11 mouse cellular contexts compared by ENCODE assay signal in the genomic region with DNA sequence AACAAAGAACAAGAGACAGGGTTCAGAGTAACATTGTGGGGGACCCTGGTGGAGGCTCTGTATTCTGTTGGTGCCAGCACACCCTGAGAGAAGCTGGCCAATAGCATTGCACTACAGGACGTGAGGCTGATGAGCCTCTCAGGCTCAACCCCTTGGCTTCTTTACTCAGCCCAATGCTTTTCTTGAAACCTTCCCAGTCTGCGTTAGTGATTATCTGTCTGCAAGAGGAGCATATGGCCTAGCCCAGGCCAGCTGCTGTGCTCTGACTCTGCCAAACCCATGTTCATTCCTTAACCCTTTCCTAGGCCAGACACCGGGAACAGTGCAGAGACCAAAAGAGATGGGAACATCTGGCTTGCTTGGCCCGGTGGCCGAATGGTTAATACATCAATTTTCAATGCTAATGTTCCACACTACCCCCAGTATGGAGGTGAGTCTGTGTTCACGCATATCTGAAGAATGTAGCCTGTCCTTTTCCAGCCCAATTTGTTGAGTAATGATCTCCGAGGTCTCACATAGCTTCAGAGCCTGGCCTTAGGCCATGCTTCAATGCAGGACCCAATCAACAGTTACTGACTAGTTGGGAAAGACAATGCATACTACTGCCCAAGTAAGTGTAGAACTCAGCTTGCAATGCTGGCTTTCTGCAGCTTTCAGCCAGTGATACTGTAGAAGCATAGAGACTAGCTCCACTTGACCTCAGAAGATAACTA.
DNase-seq lines count a peak whose midpoint lies in the region; ATAC-seq lines count a peak whose summit lies in the region.
"Had no signal": no experiment of that assay in that cellular context is flagged by ENCODE, and none has a peak within 500 bp of the region (broad histone marks: within the 10 kb centered on the region; RNA-seq: fewer than 3 reads in every experiment).

No protein-coding gene starts in this region.

- H3K9me3 ChIP-seq in lung, embryonic 15.5 days: no peaks in the 10 kb centered on the region
- H3K9me3 ChIP-seq: liver, embryonic 13.5 days had no signal

- WGBS in lung, embryonic 15.5 days: 51% methylated on average over 7 of the region's 7 CpGs

- no peak overlapping the region for H3K4me3 ChIP-seq in lung, embryonic 15.5 days
- H3K4me3 ChIP-seq: erythroblast, embryonic 14.5 days; liver, embryonic 13.5 days had no signal

- peak; percentile 23 to 38 for DNase-seq in cerebellum, postnatal 36 days
- DNase-seq in lung, postnatal 36 days: no peak
- peak; percentile 31 for DNase-seq in layer of hippocampus, adult 11-12 months (ENCODE audit: low spot score)
- peak; percentile 54 for DNase-seq in retina, embryonic 14.5 days (ENCODE audit: low spot score)
- no peak for DNase-seq in frontal cortex, adult 2 months (ENCODE audit: extremely low spot score in 1 of 2, low spot score in 1 of 2)
- no peak for DNase-seq in natural killer cell, adult 2 months (ENCODE audit: low spot score in 2 of 2)
- DNase-seq: liver, embryonic 13.5 days had no signal

- no peaks in the 10 kb centered on the region for H3K27me3 ChIP-seq in lung, embryonic 15.5 days
- H3K27me3 ChIP-seq: liver, embryonic 13.5 days had no signal

- no peaks in the 10 kb centered on the region for H3K36me3 ChIP-seq in lung, embryonic 15.5 days
- H3K36me3 ChIP-seq: liver, embryonic 13.5 days had no signal

- H3K4me2 ChIP-seq in lung, embryonic 15.5 days: no peak overlapping the region
- H3K4me2 ChIP-seq: liver, embryonic 13.5 days had no signal

- no peak for ATAC-seq in cerebellum, adult (ENCODE audit: insufficient number of reproducible peaks, low FRiP score, low TSS enrichment)
- ATAC-seq in lung, embryonic 15.5 days (ENCODE audit: borderline replicate concordance, extremely low read depth, low FRiP score, low TSS enrichment): peak; percentile 93
- ATAC-seq: activated CD4-positive, CD25-positive, alpha-beta regulatory T cell, adult 4 months had no signal

- H3K9ac ChIP-seq in lung, embryonic 15.5 days: no peak overlapping the region
- H3K9ac ChIP-seq: liver, embryonic 13.5 days had no signal

- H3K27ac ChIP-seq in lung, embryonic 15.5 days: no peak overlapping the region
- H3K27ac ChIP-seq: liver, embryonic 13.5 days had no signal

- peaks cover 10% of the 10 kb centered on the region for H3K4me1 ChIP-seq in lung, embryonic 15.5 days

Comparison
In these comparisons a context has a peak if more than half of its experiments do, and no peak if none do; other contexts are left out.
1. DNase-seq: peak in cerebellum, postnatal 36 days (2 of 2), layer of hippocampus, adult 11-12 months (single experiment) and retina, embryonic 14.5 days (single experiment); none in lung, postnatal 36 days (single experiment), frontal cortex, adult 2 months (0 of 2) and natural killer cell, adult 2 months (0 of 2).